Mouse (Mus musculus): Measurements from ENCODE around the gene Ces1b.

- TF ChIP-seq CTCF (IDR thresholded peaks at IDR 0.05; ENCODE audit: borderline replicate concordance, insufficient read depth, low read depth, low read length) (no peak), POLR2A (IDR thresholded peaks at IDR 0.05; ENCODE audit: borderline replicate concordance, insufficient read depth, low read length) (no peak)
These were observed 67.6 kb downstream of the Ces1b start for GRCm38 (mm10) chr8:93012226-93012625.
